Mouse (Mus musculus) gastrocnemius, adult 18-20 months (tissue): ENCODE results near the gene B4gat1. TPM values are rescaled to one million over a fixed set of nuclear protein-coding genes. Genes with fewer than 3 reads are reported as not detected.

Source experiments
- DNase-seq: peaks from one replicate; pipeline ENCODE4 v3.0.0; 2021; ENCODE audit warnings: low spot score
- total RNA-seq, 2 experiments: library from RNA; stranded (reverse); gene quantifications; 2 replicates each; pipeline ENCODE4 v1.2.3; 2021

B4gat1 gene
- total RNA-seq, 2 experiments from 2014 or later = 18.7 to 23.2 TPM

DNA sequence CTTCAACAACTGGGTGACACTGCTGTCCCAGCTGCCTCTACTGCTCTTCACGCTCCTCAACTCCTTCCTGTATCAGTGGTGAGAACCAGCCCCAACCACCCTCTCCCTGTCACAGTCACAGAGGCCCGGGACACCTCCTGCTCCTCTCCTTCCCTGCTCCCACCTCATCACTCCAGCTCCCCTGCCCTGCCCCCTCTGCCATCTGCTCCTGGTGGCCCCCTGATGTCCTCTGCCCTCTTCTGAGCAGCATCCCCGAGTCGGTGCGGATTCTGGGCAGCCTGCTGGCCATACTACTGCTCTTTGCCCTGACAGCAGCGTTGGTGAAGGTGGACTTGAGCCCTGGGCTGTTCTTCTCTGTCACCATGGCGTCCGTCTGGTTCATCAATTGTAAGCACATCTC, 12.5 kb upstream of the B4gat1 start:
- no peak for DNase-seq

DNA sequence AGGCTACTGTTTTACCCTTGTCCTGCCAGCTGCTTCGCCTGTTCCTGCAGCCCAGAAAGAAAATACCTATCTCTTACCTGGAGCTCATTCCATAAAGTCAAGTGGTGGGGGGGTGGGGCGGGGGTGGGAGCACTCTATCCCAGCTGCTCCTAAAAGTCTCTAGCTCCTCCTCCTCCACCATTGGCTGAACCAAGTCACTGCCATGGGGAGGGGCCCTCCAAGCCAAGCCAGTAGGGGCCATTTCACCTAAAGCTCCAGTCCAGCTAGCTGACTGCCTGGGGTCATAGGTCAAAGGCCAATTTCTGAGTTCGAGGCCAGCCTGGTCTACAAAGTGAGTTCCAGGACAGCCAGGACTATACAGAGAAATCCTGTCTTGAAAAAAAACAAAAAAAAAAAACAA, 5.9 kb upstream of the B4gat1 start:
- no peak for DNase-seq

DNA sequence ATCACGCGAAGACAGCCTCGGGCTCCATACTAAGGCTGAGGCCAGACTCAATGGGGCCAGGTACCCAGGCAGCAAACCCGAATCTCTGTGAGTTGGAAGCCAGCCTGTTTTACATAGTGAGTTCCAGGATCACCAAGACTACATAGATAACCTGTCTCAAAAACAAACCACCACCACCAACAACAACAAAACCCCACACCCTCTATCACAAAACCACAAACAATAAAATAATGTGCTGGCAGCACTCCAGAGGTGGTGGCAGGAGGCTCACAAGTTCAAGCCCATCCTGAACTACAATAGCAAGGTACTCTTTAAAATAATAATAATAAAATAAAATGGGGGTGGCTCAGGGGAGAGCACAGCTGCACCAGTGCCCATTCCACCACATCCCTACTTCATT, 2.0 kb upstream of the B4gat1 start:
- no peak for DNase-seq

DNA sequence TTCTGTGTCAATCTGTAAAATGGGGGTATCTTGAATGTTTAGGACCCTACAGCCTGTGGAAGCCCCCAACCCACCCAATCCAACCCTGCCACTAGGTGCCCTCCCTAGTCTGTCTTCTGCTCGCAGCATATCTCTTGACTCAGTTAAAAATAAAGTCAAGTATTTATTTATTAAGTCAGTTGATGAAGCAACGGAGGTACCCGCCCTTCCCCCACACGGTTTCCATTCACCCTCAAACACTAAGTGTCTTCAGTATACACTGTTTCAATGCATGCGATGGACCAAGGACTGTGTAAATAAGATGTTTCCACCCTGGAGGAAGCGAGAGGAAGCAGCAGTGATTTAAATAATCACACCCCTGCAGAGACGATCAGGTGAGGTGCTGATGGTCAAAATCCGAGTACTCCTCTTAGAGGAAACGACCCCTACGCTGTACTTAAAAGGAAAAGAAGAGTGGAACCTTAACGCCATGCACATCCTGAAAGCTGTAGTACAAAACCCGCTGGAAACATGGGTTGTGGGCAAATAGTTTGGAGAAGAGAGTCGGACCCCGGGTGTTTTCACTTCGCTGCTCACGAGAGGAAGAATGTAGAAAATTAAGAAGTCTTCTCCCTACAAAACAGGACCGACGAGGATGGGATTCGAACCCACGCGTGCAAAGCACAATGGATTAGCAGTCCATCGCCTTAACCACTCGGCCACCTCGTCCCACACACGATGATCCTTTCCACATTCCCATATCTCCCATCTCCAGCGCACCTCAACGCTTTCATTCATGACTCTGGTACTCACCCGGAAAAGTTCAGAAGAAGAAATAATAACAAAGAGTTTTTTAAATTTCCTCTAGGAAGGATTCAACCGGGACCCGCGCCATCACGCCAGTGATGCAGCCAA, 701 bp upstream of the B4gat1 start:
- DNase-seq = peak; percentile 69

DNA sequence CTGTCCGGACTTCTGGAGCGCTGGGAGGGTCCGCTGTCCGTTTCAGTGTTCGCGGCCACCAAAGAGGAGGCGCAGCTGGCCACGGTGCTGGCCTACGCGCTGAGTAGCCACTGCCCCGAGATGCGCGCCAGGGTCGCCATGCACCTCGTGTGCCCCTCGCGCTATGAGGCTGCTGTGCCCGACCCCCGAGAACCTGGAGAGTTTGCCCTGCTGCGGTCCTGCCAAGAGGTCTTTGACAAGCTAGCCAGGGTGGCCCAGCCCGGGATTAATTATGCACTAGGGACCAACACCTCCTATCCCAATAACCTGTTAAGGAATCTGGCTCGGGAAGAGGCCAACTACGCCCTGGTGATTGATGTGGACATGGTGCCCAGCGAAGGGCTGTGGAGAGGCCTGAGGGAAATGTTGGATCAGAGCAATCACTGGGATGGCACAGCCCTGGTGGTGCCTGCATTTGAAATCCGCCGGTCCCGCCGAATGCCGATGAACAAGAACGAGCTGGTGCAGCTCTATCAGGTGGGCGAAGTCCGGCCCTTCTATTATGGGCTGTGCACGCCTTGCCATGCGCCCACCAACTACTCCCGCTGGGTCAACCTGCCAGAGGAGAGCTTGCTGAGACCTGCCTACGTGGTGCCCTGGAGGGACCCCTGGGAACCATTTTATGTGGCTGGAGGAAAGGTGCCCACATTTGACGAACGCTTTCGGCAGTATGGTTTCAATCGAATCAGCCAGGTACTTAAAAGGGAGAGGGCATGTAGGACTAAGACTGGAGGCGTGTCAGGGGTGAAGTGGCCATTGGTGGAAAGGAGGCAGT, 882 bp downstream of the B4gat1 start:
- DNase-seq = no peak

DNA sequence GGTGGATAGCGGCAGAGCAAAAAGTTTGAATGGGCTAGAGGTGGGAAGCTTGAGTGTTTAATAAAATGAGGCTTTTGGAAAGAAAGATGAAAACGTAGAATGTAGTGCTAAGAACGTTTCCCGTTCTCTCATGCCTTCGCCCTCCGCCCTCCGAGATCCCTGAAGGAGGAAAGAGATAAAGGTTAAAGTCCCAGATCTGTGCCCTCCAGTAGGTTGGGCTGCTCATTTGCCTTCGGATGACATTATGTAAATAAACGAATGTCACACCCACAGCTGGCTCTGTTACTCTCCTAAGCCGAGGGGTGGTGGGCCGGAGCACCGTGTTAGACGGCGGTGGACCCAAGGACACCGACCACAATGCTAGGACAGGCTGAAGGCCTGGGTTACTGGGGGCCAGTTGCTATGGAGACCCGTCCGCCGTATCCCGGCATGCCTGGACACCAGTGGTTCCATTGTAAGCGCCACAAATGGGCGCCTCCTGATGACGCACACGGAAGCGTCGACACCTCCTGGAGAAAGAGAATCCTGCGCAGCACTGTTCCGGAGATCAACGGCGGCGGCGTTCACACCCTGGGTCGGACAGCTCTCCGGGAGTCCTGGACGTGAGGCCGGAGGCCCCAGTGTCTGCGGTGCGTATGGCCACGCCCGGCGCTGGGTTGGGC, 2.4 kb downstream of the B4gat1 start, which contains the start of gene Brms1:
TSS of gene Brms1 (plus strand) at position 493 of the 662 bp plus-strand sequence.
- DNase-seq = peak; percentile 90

DNA sequence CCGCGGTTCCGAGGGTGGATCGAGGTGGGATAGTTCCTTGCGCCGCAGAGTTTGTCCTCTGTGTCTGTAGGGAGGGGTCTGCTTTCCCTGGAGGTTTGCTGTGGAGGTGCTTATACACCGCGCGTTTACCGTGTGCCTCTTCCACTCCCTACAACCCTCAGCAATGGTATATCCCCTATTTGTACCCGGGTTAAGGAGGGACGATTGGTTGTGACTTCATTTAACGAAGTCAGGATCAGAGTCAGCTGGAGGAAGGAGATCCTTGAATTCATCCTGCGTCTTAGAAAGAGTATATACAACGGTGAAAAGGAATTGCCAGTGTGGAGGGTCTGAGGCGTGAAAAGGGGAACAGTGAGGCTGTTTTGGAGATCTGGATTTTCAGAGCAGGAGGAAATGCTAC, 3.0 kb downstream of the B4gat1 start:
- no peak for DNase-seq

DNA sequence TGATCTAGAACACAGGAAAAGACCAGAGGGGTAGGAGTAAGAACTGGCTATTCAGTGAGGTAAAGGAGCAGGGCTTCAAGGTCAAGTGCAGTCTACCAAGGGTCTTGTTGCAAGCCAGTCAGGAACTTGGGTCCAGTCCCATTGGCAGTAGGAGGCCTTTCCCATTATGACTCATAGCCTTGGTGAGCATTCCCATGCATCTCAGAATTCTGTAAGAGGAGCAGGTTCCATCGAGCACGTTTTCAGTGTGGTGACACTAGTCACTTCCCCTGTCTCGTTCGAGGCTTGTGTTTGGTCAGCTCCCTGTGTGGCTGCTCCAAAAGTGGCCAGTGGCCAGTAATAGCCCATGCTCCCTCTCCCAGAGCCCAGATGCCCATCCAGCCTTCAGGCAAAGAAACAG, 6.9 kb downstream of the B4gat1 start:
- no peak for DNase-seq

DNA sequence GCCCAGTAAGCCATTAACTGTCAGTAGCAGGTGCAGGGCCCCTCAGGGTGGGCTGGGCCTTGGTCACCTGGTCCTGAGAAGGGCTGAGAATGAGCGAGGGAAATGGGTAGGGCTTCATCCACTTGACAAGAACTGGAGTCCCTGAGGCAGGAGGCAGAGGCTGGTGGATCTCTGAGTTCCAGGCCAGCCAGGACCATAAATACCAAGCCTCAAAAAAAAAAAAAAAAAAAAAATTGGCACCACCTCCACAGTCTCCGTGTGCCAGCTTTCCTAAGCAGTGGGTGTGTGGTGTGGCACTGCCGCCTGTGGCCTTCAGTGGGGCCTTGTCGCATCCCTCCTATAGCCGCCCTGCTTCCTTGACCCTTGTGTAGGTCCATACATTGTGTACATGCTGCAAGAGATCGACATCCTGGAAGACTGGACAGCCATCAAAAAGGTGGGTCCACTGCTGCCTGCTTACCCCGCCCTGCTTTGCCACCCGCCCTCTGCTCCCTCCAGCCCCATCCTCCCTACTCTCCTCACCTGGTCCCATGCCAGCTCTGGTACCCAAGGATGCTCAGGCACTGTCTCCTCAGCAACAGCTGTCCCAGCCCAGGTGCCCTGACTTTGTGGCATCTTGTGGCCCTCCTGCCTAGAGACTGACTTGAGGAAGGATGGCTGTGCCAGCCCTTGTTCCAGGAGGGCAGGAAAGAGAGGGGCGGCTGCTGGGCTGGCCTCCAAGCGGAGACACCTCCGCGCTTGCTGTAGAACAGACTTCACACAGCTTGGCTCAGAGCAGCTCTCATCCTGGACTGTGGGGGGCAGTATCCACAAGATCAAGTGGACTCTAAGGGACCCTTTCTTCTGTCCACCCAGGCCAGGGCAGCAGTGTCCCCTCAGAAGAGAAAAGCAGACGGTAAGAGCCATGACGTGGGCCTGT, 9.8 kb downstream of the B4gat1 start:
- DNase-seq = no peak

DNA sequence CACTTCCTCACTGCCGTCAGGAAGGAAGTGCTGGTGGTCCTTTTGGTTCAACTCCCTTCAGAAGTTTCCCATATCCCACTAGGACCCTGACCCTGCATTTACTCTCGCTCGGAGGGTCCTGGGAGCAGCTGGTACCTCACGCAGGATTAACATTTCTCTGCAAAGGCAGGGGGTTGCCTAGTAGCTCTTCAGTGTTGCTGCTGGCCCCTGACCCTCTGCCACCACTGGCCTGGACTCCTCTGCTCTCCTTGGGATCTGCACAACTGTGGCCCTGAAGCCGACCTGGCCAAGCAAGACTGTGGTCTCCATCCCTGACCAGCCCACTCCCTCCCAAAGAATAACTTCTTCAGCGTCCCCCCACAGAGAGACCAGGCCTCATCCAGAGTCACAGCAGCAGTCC, 10.7 kb downstream of the B4gat1 start:
- DNase-seq = no peak

DNA sequence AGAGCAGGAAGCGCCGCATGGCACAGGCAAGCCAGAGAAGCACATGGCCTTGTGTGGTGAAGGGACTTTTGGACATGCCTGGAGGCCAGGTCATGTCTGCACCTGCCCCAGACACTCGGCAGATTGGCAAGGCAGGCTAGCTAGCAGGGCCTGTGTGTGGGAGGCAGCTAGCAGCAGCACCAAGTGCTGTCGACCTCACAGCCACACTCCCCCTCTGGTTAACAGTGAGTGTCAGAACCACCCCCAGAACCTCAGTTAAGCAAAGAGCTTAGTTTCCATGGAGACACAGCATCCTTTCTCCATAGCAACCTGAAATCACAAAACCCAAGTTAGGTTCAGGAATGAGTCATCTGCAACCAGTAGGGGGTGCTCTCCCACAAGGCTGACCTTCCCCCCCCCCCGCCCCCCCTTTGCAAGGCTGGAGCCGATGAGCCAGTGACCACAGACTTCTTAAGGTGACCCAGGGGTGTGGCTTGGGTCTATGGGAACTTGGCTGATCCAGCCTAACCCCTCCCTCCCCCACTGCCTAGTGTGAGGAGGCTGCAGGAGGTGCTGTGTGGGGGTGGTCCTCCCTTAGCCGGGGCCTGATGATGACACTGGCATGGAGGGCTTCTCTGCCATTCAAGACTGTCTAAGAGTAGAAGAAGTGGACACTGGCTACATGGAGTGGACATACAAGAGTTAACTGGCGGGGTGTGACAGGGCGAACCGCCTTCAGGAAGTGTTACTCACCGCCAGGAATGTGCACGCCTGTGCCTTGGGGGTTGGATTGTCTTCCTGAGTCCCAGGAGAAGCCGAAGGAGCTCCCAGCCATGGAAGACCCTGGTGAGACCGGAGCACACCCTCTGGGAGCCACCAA, 11.7 kb downstream of the B4gat1 start, which contains the start of gene Rin1:
TSS of gene Rin1 (plus strand) at position 435 of the 859 bp plus-strand sequence.
- DNase-seq = no peak

DNA sequence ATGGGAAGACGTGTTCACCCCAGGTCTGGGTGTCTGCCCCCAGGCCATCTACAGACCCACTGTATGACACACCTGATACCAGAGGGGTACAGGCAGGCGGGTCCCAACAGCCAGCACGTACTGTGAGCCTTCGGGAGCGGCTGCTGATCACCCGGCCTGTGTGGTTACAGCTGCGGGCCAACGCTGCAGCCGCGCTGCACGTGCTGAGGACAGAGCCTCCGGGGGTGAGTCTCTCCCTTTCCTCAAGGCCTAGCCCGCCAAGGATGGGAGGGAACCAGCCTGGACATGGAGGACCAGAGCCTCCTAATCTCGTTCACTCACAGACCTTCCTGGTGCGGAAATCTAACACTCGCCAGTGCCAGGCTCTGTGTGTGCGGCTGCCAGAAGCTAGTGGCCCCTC, 12.4 kb downstream of the B4gat1 start:
- DNase-seq = no peak

DNA sequence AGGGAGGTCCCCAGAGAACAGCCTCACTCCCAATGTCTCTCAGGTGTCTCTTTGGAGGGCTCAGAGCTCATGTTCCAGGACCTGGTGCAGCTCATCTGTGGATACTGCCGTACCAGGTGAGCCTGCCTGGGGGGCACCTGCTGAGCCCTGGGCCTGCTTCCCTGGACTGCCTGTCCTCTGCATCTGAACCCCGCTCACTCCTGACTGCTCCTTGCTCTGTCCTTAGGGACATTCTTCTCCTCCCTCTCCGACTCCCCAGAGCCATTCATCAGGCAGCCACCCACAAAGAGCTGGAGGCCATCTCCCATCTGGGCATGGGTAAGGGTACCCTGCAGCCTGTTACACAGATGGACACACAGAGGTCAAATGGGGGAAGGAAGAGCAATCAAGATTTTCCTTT, 12.9 kb downstream of the B4gat1 start:
- no peak for DNase-seq

DNA sequence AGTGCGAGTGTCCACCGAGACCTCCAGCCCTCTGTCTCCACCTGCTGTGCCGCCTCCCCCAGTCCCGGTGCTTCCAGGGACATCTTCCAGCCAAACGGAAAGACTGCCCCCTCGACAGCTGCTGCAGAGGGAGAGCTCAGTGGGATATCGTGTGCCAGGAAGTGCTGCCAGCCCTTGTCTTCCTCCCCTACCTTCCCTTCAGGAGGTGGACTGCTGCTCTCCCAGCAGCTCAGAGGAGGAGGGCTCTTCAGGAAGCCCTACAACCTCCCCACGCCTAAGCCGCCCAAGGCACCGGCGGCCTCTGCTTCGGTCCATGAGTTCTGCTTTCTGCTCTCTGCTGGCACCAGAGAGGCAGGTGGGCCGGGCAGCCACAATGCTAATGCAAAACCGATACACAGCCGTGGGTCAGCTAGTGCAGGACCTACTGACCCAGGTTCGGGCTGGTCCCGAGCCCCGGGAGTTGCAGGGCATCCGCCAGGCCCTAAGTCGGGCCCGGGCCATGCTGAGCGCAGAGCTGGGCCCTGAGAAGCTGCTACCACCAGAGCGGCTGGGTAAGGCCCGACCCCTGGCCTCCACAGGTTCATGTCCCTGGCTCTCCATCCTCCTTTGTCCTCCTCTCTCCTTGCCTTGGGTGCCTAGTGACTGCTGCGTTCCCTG, 13.7 kb downstream of the B4gat1 start:
- DNase-seq = no peak

DNA sequence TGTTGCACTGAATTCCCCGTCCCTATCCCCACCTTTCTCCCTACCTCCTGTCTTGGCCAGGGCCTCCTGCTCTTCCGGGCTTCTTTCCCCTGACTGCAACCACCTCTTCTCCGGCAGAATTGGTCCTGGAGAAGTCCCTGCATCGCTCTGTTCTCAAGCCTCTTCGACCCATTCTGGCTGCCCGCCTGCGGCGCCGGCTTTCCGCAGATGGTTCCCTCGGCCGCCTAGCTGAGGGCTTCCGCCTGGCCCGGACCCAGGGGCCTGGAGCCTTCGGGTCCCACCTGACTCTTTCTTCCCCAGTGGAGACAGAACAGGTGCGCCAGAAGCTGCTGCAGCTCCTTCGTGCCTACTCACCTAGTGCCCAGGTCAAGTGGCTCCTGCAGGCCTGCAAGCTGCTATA, 14.2 kb downstream of the B4gat1 start:
- DNase-seq = no peak

DNA sequence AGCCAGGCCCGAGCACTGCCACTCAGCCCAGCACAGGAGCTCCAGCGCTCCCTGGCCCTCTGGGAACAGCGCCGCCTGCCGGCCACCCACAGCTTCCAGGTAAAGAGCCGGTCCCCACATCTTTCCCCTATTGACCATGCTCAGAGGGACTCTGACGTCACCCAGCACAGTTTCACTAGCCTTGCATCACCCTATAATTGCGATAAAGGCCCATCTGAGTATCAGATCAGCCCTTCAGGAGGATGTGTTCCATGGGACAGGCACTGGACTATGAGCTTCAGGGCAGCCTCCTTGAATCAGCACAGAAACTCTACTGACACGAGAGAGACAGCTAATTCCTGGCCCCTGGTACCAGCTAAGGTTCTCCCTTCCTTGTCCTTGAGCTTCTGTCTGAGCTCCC, 15.3 kb downstream of the B4gat1 start:
- DNase-seq = no peak

DNA sequence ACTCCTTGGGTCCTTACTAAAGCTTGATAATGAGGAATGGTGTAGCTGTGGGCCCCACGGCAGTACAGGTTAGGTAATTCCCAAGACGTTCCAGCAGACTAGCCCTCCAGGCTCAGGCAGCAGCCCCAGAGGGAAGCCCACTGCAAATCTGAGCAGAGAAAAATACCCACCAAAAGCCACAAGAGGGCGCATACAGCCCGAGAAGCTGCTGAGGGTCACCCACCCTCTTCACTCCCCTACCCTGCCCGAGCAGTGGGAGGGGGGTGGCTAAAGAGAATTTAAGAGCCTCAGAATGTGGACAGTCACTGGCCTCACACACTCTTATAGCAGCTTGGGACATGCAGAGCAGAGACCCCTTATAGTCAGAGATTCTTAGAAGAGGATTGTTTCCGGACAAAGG, 17.6 kb downstream of the B4gat1 start:
- no peak for DNase-seq

DNA sequence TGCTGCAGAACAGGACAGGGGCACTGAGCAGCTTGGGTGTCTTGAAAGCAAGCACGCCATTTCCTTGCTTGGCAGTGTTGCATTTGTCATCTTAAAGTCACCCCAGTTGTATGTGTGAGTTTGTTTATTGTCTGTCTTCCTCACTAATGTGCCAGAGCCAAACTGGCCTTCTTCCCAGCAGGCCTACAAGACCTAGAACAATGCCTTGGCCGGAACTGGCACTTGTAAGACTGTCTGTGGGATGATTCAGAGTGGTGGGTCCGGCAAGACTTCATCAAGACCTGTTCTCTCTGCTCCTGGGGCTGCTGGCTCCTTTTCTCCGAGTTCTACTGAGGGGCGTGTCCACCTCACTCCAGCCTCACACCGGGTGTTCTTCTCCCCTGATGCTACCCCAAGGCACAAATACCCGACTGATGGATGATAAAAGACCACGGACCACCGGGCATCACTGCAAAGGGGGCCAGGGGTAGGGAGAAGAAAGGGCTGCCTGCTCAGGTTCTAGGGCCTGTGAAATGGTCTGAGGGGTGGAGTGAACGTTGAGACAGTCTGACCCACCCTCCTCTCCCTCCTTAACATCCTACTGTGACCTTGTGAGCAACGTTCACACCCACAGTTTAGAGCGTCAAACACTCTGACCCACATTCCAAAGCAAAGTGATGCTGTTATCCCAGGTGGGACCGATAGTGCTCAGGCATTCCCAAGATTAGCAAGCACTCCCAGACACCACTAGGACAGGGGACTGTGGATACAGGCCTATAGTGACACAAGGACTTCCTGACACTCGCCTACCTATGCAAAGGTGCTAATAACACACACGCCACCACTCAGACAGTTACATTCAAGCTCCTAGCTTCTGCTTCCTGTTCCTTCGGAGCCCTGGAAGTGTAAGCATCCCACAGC, 19.5 kb downstream of the B4gat1 start:
- no peak for DNase-seq
